Mouse (Mus musculus) liver, adult 2 months (tissue): ENCODE measurements around the gene Agpat2. TPM values are rescaled to one million over a fixed set of nuclear protein-coding genes. Genes with fewer than 3 reads are reported as not detected.

Experiments used
- DNase-seq: peaks from one replicate; pipeline ENCODE4 v3.0.0-alpha.2; 2011; ENCODE audit warnings: low read depth, low spot score; ENCODE audit errors: extremely low read depth
- H3K27ac ChIP-seq: fragments of 200-500 bp; replicated peaks from 2 replicates; pipeline ENCODE4 v1.5.1; 2012; ENCODE audit warnings: low read depth, mild to moderate bottlenecking, control low read depth, inconsistent platforms, low read length; ENCODE audit not compliant: insufficient read depth
- H3K27me3 ChIP-seq: fragments of 200-500 bp; 2 replicates; pipeline ENCODE4 v1.6.1; 2012; ENCODE audit warnings: mild to moderate bottlenecking, moderate library complexity, low read length, inconsistent platforms; ENCODE audit not compliant: control insufficient read depth, insufficient read depth
- H3K36me3 ChIP-seq: fragments of 200-500 bp; 2 replicates; pipeline ENCODE4 v1.6.1; 2012; ENCODE audit warnings: low read length, inconsistent platforms; ENCODE audit not compliant: control insufficient read depth, insufficient read depth
- H3K4me1 ChIP-seq: fragments of 200-500 bp; 2 replicates; pipeline ENCODE4 v1.6.1; 2011; ENCODE audit warnings: low read length; ENCODE audit not compliant: control insufficient read depth, insufficient read depth
- H3K4me3 ChIP-seq: fragments of 200-500 bp; 2 replicates; pipeline ENCODE4 v1.5.1; 2011; ENCODE audit warnings: low read depth, mild to moderate bottlenecking, control low read depth, low read length, moderate library complexity; ENCODE audit not compliant: insufficient read depth
- H3K79me2 ChIP-seq: fragments of 200-500 bp; 2 replicates; pipeline ENCODE4 v1.6.1; 2012; ENCODE audit warnings: inconsistent platforms, mild to moderate bottlenecking, low read length, moderate library complexity; ENCODE audit not compliant: control insufficient read depth, insufficient read depth
- H3K9ac ChIP-seq: fragments of 200-500 bp; 2 replicates; pipeline ENCODE4 v1.6.1; 2012; ENCODE audit warnings: low read depth, mild to moderate bottlenecking, control low read depth, inconsistent platforms, low read length
- CTCF ChIP-seq: fragments of 200-500 bp; IDR thresholded peaks from 2 replicates; pipeline ENCODE4 v1.5.1; 2011; ENCODE audit warnings: low read depth, low read length, control low read depth
- POLR2A ChIP-seq: fragments of 200-500 bp; IDR thresholded peaks from 2 replicates; pipeline ENCODE4 v1.6.1; 2011; ENCODE audit warnings: low read length, control low read depth; ENCODE audit not compliant: insufficient read depth; ENCODE audit errors: extremely low read depth
- WGBS: fragments of 180-500 bp; shearing (Covaris S2); methylation state at CpG from one replicate; pipeline ENCODE4 v1.1.7; 2018; 5-methylcytosine and 5-hydroxymethylcytosine counted together
- polyA plus RNA-seq: library from polyadenylated mRNA; depleted of rRNA; stranded (reverse); fragments of >200 nt; gene quantifications from 2 replicates; pipeline ENCODE4 v1.2.3, GENCODE M21; 2012
- total RNA-seq: library from RNA; depleted of rRNA; stranded (reverse); fragments of >200 nt; gene quantifications from 2 replicates; pipeline ENCODE4 v1.2.3, GENCODE M21; 2014

Gene Agpat2
- total and polyA plus RNA-seq, 2 experiments = 116 to 421 TPM

DNA sequence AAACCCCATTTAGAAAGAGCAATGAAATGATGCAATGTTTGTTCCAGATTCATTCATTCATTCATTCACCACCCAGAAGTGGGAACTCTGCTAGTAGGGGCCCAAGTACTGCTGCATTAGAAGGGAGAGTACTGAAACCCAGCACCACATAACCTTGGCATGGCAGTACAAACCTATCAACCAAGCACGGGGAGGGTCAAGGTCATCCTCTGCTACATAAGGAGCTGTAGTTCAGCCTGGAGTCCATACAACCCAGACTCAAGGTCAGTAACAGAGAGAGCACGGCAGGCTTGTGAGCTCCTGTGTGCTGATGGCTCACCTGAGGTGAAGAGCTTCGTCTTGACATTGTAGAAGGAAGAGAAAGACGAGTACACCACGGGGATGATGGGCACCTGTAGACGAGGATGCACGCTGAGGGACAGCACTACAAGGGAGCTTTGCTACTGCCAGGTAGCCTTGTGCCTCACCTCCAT, 9.7 kb downstream of the Agpat2 start:
- Histone ChIP-seq H3K79me2 (no peaks in the 10 kb centered on the region), H3K4me1 (peaks cover 41% of the 10 kb centered on the region), H3K9ac (peak overlapping the region; percentile 2; the same call in 1 of the 2 replicates), H3K4me3 (no peak overlapping the region), H3K27me3 (no peaks in the 10 kb centered on the region), H3K27ac (peak overlapping the region; percentile 52), H3K36me3 (peaks cover 22% of the 10 kb centered on the region; the same call in 1 of the 2 replicates)
- TF ChIP-seq POLR2A = no peak
- TF ChIP-seq CTCF = no peak
- no peak for DNase-seq
- WGBS = 37% methylated on average over 7 of the region's 7 CpGs

- Histone ChIP-seq H3K9ac (no peak overlapping the region), H3K27ac (no peak overlapping the region), H3K79me2 (no peaks in the 10 kb centered on the region), H3K4me3 (no peak overlapping the region), H3K36me3 (peaks cover 22% of the 10 kb centered on the region; the same call in 1 of the 2 replicates), H3K4me1 (peaks cover 37% of the 10 kb centered on the region), H3K27me3 (no peaks in the 10 kb centered on the region)
- TF ChIP-seq CTCF = peak; percentile 57
- TF ChIP-seq POLR2A = no peak
- no peak for DNase-seq
- 31% methylated on average over 9 of the region's 9 CpGs for WGBS
These were observed 10.2 kb downstream of the Agpat2 start for GRCm38 (mm10) chr2:26594022-26594346.

- 81% methylated on average over 9 of the region's 9 CpGs for WGBS
These were observed 10.8 kb downstream of the Agpat2 start for GRCm38 (mm10) chr2:26593211-26594021.

GRCm38 (mm10) chr2:26591416-26591815, 12.8 kb downstream of the Agpat2 start:
- no peaks in the 10 kb centered on the region for H3K27me3 ChIP-seq
- DNase-seq = no peak
- peaks cover 21% of the 10 kb centered on the region for H3K4me1 ChIP-seq
- H3K9ac ChIP-seq = no peak overlapping the region
- WGBS = 48% methylated on average over 12 of the region's 12 CpGs
- TF ChIP-seq POLR2A = 0 out of 2 replicates have a peak, but pooled peaks have one; percentile 19
- no peak for TF ChIP-seq CTCF
- H3K79me2 ChIP-seq = no peaks in the 10 kb centered on the region
- H3K4me3 ChIP-seq = peak overlapping the region; percentile 13; the same call in 1 of the 2 replicates
- peaks cover 22% of the 10 kb centered on the region; the same call in 1 of the 2 replicates for H3K36me3 ChIP-seq
- H3K27ac ChIP-seq = no peak overlapping the region

More at GRCm38 (mm10) chr2:26593211-26594021, 10.8 kb downstream of the Agpat2 start:
- DNase-seq = no peak
- Histone ChIP-seq H3K4me3 (no peak overlapping the region), H3K9ac (no peak overlapping the region), H3K27ac (no peak overlapping the region), H3K36me3 (peaks cover 22% of the 10 kb centered on the region; the same call in 1 of the 2 replicates), H3K4me1 (peaks cover 33% of the 10 kb centered on the region), H3K27me3 (no peaks in the 10 kb centered on the region), H3K79me2 (no peaks in the 10 kb centered on the region)
- no peak for TF ChIP-seq POLR2A

DNA sequence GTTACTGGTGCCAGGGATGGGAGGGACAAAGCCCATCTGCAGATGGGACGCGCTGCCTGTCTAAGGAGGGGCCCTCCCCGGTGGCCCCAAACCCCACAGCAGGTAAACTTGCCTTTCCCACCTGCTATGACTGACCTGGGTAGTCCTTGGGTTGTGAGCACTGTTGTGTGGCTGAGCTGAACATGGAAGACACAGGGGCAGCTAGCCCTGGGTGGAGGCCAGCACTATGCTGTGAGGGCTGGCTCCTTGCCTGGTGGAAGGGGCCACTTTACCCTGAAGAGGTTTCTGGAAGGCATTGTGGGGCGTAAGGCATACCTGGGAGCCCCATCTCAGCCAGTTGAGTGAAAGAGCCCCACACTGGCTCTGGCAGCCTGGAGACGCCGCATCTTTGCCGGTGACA, 13.3 kb downstream of the Agpat2 start:
- WGBS = 43% methylated on average over 7 of the region's 7 CpGs
- Histone ChIP-seq H3K9ac (peak overlapping the region; percentile 24), H3K27me3 (no peaks in the 10 kb centered on the region), H3K27ac (no peak overlapping the region), H3K4me1 (peaks cover 18% of the 10 kb centered on the region), H3K79me2 (no peaks in the 10 kb centered on the region), H3K36me3 (peaks cover 22% of the 10 kb centered on the region; the same call in 1 of the 2 replicates), H3K4me3 (no peak overlapping the region)
- TF ChIP-seq POLR2A (no peak), CTCF (no peak)
- DNase-seq = no peak

DNA sequence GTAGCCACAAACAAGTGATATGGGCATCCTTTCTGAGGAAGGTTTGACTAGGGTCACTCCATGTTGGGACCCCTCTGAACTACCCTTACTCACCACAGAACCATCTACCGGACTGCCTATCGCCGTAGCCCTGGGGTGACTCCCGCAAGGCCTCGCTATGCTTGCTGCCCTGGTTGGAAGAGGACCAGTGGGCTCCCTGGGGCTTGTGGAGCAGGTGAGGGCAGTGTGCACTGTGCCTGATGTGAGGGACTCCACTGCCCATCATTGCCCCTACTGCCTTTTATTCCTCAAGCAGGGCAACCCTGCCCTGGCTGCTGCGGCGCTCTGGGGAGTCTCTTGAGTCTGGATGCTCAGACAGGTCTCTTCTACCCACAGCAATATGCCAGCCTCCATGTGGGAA, 13.9 kb downstream of the Agpat2 start:
- no peak for DNase-seq
- Histone ChIP-seq H3K27ac (no peak overlapping the region), H3K4me1 (peaks cover 14% of the 10 kb centered on the region), H3K79me2 (no peaks in the 10 kb centered on the region), H3K36me3 (peaks cover 22% of the 10 kb centered on the region; the same call in 1 of the 2 replicates), H3K9ac (peak overlapping the region; percentile 32), H3K27me3 (no peaks in the 10 kb centered on the region), H3K4me3 (peak overlapping the region; percentile 41; the same call in 1 of the 2 replicates)
- TF ChIP-seq POLR2A (no peak), CTCF (0 out of 2 replicates have a peak, but pooled peaks have one; percentile 2)
- 75% methylated on average over 7 of the region's 7 CpGs for WGBS
